Mouse (Mus musculus) thymus, adult 18-20 months (tissue): ENCODE results near the gene Prim2.
"Not testable (repeated sequence)": the region's sequence is repeated elsewhere in the genome, so short reads cannot be mapped to it uniquely, and the experiment has no call there.

Experiments
- DNase-seq, 2 experiments: peaks; one replicate each; pipeline ENCODE4 v3.0.0; 2022; ENCODE audit warnings: mixed read lengths in 2 of 2

Gene Prim2

DNA sequence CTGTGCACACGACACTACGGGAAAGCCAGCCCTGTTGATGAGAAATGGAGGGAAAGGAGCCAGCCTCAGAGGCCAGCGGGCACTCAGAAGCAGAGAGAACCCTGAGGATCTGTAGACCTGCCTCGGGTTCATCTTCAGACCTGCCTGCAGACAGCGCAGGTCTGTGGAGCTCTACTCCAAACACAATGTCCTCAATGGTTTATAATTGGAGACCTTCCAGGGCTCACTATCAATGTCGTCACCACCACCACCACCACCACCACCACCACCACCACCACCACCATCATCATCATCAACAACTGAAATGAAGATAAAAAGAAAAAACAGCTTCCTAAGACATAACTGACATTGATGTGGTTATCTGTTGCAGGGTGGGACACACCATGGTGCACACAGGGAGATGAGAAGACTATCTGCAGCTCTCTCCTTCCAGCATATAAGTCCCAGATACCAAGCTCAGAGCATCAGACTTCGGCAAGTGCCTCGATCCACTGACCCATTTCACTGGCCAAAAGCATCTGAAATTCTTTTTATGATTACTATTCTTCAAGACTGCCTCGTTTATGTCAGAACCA, 20.0 kb downstream of the Prim2 start:
- no peak for DNase-seq

DNA sequence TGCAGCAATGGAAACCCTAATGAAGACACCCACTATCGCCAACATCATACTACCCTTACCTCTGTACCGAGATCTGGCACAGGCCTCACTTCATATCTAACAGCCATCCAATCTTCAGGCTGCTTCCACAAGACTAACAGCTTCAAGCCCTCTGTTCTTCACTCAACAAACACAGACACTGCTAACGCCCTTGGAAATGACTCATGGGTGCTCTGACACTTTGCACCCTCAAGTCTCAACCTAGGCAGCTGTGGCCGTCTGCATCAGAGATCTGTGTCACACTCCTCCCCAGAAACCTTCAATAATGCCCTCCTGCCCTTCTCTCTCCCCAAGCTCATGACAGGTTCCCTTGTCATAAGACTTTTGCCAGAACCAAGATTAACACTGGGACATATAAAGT, 20.6 kb downstream of the Prim2 start:
- DNase-seq, result no peak

DNA sequence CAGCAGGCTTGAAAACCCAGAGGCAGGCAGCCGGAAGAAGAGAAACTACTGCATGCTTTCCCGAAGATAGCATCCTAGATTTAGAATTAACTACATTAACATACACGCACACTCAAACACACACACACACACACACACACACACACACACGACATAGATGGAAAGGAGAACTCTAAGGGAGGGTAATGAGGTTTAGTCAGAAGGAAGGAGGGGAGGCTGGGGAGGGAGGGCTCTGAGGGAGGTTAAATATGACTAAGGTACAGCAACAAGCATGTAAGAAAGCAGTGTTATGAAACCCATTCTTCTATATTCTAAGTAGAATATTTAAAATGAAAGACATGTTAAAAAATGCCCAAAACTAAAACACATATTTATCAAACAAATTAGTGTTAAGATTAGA, 21.9 kb downstream of the Prim2 start:
- DNase-seq, result no peak

DNA sequence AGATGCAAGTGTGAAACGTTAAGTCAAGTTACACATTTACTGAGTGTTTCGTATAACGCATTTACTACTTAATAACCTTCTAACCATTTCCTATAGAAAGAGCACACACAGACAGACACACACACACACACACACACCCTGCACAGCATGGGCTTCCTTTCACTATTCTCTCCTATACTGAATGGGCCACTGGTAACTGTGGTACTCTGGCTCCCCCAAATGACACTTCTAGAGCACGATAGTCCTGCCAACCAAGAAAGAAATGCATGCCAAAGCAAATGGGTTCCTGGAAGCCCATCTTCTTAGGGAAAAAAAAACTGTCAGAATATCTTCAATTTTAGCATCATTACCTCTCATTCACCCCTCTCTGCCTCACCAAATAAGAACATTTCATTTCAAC, 22.4 kb downstream of the Prim2 start:
- DNase-seq, result no peak

DNA sequence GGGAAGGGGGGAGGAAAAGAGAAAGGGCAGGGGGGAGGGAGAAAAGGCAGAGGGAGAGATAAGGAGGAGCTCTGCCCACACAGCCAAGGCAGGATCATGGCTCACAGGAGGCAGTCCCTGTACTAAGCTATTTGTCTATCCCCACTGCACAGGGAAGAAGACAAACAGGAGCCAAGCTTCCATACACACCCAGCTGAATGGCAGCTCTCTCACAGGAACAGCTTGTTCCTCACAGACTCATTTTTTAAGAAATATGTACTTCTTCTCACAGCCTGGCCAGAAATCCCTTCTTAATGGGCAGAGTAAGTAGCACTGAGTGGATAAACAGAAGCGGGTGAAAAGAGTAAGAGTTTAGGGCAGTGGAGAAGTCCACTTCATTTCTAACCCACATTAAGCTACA, 23.9 kb downstream of the Prim2 start:
- no peak for DNase-seq

DNA sequence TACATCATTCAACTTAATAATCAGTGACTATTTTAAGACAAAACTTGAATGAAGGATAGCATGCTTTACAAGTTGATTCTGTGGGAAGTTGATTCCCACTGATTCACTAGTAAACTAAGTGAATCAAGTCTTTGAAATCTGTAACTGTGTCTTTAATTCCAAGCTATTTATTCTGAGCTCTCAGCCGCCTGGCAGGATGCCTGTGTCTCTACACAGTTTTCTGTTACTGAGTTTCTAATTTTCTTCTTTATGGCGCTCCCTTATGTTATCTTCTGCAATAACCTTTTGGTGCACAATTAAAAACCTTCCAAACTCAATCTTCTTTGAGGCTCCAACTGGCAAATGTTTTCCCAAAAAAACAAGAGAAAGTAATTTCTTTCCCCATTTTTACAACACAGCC, 28.5 kb downstream of the Prim2 start:
- no peak for DNase-seq

DNA sequence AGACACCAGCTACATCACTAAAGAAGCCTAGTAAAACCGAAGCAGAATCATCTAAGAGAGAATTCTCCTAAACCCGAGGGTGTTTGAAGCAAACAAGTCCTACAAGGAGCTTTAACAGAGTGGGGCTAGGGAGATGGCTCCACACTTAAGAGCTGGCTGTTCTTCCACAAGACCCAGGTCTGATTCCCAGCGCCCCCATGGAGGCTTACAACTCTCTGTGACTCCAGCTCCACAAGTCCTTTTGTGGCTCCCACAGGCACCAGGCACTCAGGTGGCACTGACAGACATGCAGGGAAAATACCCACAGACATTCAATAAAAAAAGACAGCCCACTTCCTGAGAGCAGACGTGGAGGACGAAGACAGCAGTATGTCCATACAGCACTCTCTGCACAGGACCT, 29.5 kb downstream of the Prim2 start:
- no peak for DNase-seq

DNA sequence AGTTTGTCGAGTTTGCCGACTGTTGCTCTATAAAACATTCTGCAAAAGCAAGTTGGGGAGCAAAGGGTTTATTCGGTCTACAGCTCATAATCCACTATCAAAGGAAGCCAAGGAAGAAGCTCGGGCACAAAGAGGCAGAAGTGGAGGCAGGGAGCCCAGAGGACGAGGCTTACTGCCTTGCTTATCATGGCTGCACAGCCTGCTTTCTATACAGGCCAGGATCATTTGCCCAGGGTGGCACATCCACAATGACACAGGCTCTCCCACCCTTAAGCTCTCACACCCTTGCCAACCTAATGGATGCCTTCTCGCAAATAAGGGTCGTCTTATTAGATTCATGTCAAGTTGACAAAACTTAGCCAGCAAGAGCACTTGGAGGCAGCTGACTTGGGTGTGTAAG, 30.4 kb downstream of the Prim2 start:
- DNase-seq, result no peak

DNA sequence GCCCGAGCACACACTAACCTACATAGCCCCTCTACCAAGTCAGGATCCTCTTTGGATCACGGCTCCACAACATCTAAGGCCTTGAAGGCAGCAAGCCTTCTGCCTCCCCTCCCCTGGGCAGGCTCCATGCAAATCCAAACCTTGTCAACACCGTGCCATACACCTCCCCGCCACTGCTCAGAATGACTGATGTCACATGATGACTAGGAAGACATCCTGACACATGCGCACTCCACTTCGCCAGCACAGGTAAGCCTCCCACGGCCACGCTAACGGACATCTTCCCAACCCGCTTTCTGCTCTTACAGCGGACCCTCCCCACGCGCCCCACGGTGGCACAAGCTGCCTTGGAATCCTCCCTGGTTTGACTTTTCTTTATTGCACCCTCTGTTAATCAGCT, 31.8 kb downstream of the Prim2 start:
- DNase-seq, result no peak

DNA sequence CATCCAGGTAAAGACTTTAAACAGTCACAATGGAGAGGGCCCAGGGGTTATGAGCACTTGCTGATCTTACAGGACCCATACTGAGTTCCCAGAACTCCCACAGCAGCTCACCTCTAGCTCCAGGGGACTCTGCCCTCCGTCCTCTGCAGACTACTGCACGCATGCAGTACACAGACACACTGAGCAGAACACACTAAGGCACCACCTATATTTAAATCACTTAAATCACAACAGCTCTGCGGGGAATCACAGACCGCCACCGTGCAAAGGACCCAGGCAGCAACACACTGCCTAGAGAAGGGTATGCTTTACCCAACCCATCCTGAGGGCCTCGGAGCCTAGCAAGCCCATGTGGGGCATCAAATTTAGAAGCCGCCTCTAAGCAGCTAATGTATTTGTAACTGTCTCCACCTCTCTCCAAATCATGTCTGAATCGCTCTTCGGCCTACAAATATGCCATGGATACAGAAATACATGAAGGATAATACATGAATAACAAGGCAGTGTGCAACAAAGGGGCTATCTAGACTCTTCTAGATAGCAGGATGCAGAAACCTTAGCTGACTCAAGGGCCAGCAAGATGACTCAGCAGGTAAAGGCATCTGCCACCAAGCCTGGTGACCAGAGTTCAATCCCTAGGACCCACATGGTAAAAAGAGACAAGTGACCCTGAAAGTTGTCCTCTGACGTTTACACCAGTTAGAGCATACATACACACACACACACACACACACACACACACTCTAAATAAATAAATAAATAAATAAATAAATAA, 33.0 kb downstream of the Prim2 start:
- no peak for DNase-seq

DNA sequence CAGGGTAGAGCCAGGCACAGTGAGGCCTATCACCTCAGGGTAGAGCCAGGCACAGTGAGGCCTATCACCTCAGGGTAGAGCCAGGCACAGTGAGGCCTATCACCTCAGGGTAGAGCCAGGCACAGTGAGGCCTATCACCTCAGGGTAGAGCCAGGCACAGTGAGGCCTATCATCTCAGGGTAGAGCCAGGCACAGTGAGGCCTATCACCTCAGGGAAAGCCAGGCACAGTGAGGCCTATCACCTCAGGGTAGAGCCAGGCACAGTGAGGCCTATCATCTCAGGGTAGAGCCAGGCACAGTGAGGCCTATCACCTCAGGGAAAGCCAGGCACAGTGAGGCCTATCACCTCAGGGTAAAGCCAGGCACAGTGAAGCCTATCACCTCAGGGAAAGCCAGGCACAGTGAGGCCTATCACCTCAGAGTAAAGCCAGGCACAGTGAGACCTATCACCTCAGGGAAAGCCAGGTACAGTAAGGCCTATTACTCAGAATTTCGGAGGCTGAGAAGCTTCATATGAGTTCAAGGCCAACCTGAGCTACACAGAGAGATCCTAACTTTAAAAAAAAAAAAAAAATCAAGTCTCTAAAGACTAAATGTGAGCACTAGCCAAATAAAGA, 38.5 kb downstream of the Prim2 start:
- DNase-seq, result not testable (repeated sequence)

DNA sequence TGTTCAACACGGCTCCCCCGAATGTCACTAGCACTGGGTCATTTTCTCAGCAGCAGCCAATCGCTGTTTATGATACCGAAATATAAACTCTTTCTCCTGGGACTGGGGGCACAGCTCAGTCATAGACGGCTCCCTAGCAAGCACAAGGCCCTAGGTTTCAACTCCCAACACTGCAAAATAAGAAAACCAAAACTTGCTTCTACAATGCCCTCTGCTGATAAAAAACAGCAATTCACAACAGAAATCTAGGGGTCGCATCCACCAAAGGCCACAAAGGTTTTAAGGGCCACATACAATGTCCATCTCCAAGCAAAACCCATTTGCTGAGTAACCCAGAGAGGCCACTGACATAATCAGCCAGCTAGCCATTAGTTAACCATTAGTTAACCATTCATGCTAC, 41.8 kb downstream of the Prim2 start:
- DNase-seq, result no peak

DNA sequence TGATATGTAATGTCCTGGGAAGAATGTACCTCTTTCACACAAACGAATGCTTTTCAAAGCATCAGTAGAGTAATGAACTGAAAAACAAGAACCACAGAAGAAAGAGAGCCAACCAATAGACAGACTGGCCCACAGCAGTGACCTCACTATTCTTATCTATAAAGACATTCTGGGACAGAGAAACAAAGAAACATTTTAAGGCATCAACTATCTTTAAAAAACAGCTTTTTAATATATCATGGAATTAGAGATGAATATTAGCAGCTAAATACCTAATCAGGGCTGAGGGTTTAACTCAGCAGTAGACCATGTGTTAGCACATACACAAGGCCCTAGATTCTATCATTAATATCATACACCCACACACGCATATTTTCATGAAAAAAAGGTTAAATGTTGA, 42.5 kb downstream of the Prim2 start:
- DNase-seq, result no peak

DNA sequence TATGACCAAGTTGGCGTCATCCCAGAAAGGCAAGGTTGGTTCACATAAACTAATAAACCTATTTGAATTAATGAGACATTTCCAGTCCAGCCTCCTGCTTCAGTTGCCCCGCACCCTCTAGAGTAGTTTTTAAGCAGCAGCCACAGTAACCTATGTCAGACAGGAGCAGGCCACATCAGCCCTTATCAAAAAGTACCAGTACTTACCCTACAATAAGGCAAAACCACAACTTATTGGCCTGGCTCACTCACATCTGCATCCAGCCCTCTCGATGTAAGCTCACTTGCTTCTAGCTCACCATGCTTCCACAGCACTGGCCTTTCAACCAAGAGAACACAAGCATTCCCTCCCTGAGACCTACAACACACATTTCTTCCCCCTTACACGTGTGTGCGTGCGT, 44.7 kb downstream of the Prim2 start:
- no peak for DNase-seq

DNA sequence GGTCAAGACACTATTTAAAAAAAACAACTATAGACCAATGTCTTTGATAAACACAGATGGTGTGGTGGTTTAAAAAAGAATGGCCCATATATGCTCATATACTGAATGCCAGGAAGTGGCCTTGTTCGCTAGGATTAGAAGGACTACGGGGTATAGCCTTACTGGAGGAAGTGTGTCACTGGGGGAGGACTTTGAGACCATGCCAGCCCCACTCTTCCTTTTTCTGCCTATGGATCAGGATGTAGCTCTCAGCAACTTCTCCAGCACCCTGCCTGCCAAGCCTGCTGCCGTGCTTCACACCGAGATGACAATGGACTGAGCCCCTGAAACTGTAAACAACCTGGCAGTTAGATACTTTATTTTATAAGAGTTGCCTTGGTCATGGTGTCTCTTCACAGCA, 45.2 kb downstream of the Prim2 start:
- no peak for DNase-seq

DNA sequence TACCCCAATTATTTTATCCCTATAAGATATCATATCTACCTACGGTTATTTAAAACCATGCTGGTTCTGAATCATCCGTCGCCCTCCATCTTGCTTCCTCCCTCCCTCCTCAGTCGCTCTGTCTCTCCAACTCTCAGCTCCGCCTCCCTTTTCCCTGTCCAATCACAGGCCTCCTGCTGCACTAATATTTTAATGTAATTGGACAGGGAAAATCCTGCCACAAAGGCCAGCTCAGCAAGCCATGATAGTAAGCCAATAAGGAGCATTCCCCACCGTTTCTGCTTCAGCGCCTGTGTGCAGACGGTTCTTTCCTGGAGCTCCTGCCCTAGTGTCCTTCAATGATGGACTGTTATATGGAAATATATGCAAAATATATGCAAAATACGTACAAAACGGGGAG, 47.8 kb downstream of the Prim2 start:
- no peak for DNase-seq

DNA sequence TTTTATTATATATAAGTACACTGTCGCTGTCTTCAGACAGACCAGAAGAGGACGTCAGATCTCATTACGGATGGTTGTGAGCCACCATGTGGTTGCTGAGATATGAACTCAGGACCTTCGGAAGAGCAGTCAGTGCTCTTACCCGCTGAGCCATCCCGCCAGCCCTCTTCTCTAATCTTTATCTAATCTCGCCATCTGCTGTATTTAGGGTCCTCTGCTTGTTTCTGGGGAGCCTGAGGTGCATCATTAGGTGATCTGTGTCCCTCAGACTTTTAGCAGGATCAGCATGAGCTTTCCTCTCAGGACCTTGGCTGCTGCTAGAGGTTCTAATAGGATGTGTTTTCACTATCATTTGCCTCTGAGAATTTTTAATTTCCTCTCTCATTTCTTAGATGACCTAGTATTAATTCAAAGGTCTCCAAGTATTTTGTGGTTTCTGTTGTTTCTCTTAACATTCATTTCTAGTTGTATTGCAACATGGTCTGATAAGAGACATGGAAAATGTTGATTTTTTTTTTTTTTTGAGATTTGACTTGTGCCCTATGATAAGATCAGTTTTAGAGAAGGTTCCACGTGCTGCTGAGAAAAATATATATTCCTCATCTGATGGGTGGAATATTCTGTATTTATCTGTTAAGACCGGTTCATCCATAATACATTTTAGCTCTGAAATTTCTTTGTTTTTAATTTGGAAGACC, 49.4 kb downstream of the Prim2 start:
- no peak for DNase-seq

DNA sequence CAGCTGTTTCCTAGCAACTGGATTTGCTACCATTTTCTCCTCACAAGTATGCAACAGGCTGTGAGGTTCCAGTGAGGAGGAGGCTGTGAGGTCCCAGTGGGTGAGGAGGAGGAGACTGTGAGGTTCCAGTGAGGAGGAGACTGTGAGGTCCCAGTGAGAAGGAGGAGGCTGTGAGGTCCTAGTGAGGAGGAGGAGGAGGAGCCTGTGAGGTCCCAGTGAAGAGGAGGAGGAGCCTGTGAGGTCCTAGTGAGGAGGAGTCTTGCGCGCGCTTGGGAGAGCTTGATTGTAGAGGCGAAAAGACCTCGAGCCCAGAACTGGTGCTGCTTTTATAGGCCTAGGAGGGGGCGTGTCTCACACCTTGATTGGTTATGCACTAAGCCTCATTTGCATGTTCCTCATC, 53.0 kb downstream of the Prim2 start:
- DNase-seq, result not testable (repeated sequence)

DNA sequence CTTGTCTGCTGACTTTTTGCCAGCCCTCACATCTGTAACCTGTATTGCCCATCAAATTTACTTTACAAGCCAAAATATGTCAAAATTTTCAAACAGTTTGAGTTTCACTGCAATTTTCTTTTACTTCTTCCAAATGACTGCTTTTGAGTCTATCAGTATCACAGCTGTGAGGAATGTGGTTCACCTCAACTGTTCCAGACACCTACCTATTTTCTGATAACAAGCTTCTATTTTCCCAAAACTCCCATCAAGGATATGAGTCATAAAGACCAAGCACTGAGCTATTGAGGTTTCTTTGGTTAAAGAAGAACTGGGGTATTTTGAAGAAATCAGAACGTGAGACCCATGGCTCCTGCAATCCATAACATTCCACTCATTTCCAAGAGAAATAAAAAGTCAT, 57.5 kb downstream of the Prim2 start:
- DNase-seq, result no peak

DNA sequence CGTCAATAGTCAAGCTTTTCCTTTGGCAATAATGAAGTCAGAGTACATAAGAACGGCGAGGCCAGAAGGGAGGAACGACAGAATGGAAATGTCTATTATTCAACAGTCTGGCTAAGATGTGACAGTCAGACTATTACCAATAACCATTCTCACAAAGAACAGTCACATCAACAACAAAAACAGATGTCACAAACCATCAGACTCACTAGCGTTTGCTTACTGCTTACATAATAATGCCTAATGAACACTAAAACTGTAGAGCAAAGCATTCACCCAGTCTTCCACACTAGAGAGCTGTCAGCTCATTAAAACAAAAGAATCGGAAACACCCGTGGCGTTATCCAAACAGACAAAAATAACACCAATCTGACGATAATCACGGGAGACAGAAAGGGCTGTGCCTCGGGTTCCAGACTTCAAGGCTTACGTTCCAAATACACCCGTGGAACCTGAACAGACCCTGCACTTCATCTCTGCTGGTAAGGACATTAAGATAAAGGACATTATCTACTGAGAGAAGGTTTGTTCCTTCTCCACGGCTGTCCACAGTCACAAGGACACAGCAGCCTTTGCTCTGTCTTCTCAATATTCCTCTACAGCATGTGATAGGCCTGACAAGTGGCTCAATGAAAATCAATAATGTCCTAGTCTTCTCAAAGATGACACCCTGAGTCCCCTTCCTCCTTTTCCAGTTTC, 59.4 kb downstream of the Prim2 start:
- DNase-seq, result no peak

DNA sequence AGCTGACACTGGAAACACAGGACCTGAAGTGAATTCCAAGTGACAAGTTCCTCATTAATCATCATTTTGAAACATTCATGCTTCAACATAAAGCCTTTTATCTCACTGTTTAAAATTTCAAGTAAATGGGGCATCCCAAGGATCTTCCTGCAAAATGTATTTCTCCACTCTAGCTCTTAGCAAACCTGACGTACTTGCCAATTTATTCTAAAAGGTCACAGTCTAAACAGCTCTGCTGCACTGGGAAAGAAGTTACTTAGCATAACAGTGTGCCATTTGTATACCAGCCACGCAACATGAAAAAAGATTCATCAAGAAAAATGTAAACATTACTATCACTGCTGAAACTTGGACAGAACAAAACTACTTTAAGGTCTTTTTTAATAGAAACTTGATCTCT, 61.5 kb downstream of the Prim2 start:
- no peak for DNase-seq

DNA sequence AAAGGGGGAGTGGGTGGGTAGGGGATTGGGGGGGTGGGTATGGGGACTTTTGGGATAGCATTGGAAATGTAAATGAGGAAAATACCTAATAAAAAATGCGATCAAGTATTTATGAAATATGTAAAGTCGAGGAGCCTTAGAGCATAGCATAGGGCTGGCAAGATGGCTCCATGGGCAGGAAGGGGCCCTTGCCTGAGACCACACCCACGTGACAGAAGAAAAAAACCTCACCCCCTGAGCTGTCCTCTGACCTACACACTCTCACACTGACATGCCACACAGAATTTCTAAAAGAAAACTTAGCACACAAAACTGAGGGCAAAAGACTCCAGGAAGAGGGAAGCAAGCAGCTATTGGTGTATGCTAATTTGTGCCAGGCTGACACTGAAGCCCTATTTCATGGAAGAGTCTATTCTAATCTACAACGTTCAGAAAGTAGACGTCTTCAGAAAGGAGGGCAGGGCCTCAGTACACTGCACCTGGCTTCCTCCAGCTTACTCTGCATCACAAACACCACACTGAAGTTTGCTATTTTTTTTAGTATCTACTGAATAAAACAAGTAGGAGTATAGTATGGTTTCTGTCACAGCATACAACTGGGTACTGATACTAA, 65.4 kb downstream of the Prim2 start:
- no peak for DNase-seq

DNA sequence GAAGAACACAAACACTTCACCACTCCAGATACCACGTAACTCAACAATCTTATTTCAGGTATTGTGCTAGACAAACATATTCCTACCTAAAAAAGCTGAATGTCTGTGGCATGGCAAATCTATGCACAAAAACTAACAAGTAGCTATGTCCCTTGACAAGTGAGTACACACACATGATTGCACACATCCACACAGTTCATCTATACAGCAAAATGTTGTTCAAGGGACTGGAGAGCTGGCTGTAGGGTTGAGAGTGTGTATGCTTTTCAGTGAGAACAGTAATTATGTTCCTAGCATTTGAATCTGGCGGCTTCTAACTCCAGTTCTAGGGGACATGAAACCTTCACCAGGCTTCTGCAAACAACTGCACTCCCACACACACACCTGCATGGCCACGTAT, 69.9 kb downstream of the Prim2 start:
- DNase-seq, result no peak
